Mouse (Mus musculus) heart, adult 9 months (tissue): ENCODE data around the gene Il11.
A peak's percentile ranks its signal among the peaks of the same experiment; 100 is the strongest.

ENCODE experiments used
- DNase-seq, 2 experiments: peaks; one replicate each; pipeline ENCODE4 v3.0.0; 2022; ENCODE audit warnings: low spot score in 2 of 2

Il11 gene

GRCm38 (mm10) chr7:4788499-4789435, 6.1 kb upstream of the Il11 start:
- DNase-seq, result peak; percentile 41 to 48

GRCm38 (mm10) chr7:4783667-4784268, 1.1 kb upstream of the Il11 start:
- no peak for DNase-seq

GRCm38 (mm10) chr7:4782130-4782529, 529 bp downstream of the Il11 start:
- DNase-seq, result no peak

- no peak for DNase-seq
Measured at GRCm38 (mm10) chr7:4779921-4780320, 2.7 kb downstream of the Il11 start.

- DNase-seq, result no peak
Measured at GRCm38 (mm10) chr7:4777851-4778637, 4.6 kb downstream of the Il11 start.

- DNase-seq, result no peak
Measured at GRCm38 (mm10) chr7:4776861-4777830, 5.5 kb downstream of the Il11 start.

GRCm38 (mm10) chr7:4776131-4776530, 6.5 kb downstream of the Il11 start:
- no peak for DNase-seq

- no peak for DNase-seq
Measured at GRCm38 (mm10) chr7:4771202-4771601, 11.5 kb downstream of the Il11 start, which contains the start of gene Fam71e2. TSS of gene Fam71e2 (minus strand) at chr7:4771302.

GRCm38 (mm10) chr7:4764946-4765710, 17.5 kb downstream of the Il11 start:
- DNase-seq, result no peak

- no peak for DNase-seq
Measured at GRCm38 (mm10) chr7:4759670-4760069, 23.0 kb downstream of the Il11 start.

GRCm38 (mm10) chr7:4752821-4753570, 29.7 kb downstream of the Il11 start, which contains the start of gene Cox6b2:
TSS of gene Cox6b2 (minus strand) at chr7:4753094.
- peak; percentile 37 to 45 for DNase-seq

GRCm38 (mm10) chr7:4751971-4752820, 30.5 kb downstream of the Il11 start:
- DNase-seq, result no peak

GRCm38 (mm10) chr7:4749169-4749568, 33.5 kb downstream of the Il11 start:
- no peak for DNase-seq

- DNase-seq, result no peak
Measured at GRCm38 (mm10) chr7:4748321-4748720, 34.3 kb downstream of the Il11 start.

- no peak for DNase-seq
Measured at GRCm38 (mm10) chr7:4747156-4747899, 35.3 kb downstream of the Il11 start.

GRCm38 (mm10) chr7:4746326-4746980, 36.2 kb downstream of the Il11 start:
- no peak for DNase-seq

- DNase-seq, result no peak
Measured at GRCm38 (mm10) chr7:4744886-4745285, 37.8 kb downstream of the Il11 start.
